Mouse (Mus musculus): ENCODE data around the gene Nr0b2.

The Nr0b2 gene

GRCm38 (mm10) chr4:133561622-133562021 is 8.4 kb downstream of the Nr0b2 start:
- DNase-seq (ENCODE audit: low spot score): no peak

- DNase-seq (ENCODE audit: low spot score): no peak
These were observed 10.0 kb downstream of the Nr0b2 start for GRCm38 (mm10) chr4:133563123-133563571.

- DNase-seq (ENCODE audit: low spot score): no peak
These were observed 14.1 kb downstream of the Nr0b2 start for GRCm38 (mm10) chr4:133567251-133567650.

- no peak for DNase-seq (ENCODE audit: low spot score)
These were observed 16.3 kb downstream of the Nr0b2 start for GRCm38 (mm10) chr4:133569291-133570065.

- DNase-seq (ENCODE audit: low spot score): no peak
These were observed 16.9 kb downstream of the Nr0b2 start for GRCm38 (mm10) chr4:133570066-133570466.

- peak; percentile 84 for DNase-seq (ENCODE audit: low spot score)
These were observed 21.1 kb downstream of the Nr0b2 start, which contains the start of gene Gpatch3 for GRCm38 (mm10) chr4:133574070-133574842. Gene Gpatch3, plus strand, starts transcription at chr4:133574745.

- DNase-seq (ENCODE audit: low spot score): no peak
These were observed 21.6 kb downstream of the Nr0b2 start for GRCm38 (mm10) chr4:133574843-133575202.

- no peak for DNase-seq (ENCODE audit: low spot score)
These were observed 24.8 kb downstream of the Nr0b2 start for GRCm38 (mm10) chr4:133577983-133578382.

GRCm38 (mm10) chr4:133583690-133584058 is 30.5 kb downstream of the Nr0b2 start:
- DNase-seq (ENCODE audit: low spot score): no peak

GRCm38 (mm10) chr4:133584059-133584951 is 31.1 kb downstream of the Nr0b2 start, which contains the start of gene Gpn2:
Gene Gpn2, plus strand, starts transcription at chr4:133584362.
- DNase-seq (ENCODE audit: low spot score): peak; percentile 66

GRCm38 (mm10) chr4:133592570-133592969 is 39.4 kb downstream of the Nr0b2 start:
- DNase-seq (ENCODE audit: low spot score): no peak

- no peak for DNase-seq (ENCODE audit: low spot score)
These were observed 42.4 kb downstream of the Nr0b2 start for GRCm38 (mm10) chr4:133595538-133595937.

- no peak for DNase-seq (ENCODE audit: low spot score)
These were observed 42.9 kb downstream of the Nr0b2 start for GRCm38 (mm10) chr4:133596084-133596483.

GRCm38 (mm10) chr4:133598616-133599015 is 45.4 kb downstream of the Nr0b2 start:
- no peak for DNase-seq (ENCODE audit: low spot score)

- DNase-seq (ENCODE audit: low spot score): no peak
These were observed 45.9 kb downstream of the Nr0b2 start for GRCm38 (mm10) chr4:133599116-133599515.

- peak; percentile 61 for DNase-seq (ENCODE audit: low spot score)
These were observed 46.4 kb downstream of the Nr0b2 start for GRCm38 (mm10) chr4:133599571-133600073.

GRCm38 (mm10) chr4:133600306-133600705 is 47.1 kb downstream of the Nr0b2 start:
- no peak for DNase-seq (ENCODE audit: low spot score)

GRCm38 (mm10) chr4:133601721-133602218 is 48.6 kb downstream of the Nr0b2 start, which contains the start of gene Sfn:
Gene Sfn, minus strand, starts transcription at chr4:133602168.
- no peak for DNase-seq (ENCODE audit: low spot score)

- DNase-seq (ENCODE audit: low spot score): no peak
These were observed 49.9 kb downstream of the Nr0b2 start for GRCm38 (mm10) chr4:133603056-133603455.

GRCm38 (mm10) chr4:133604175-133604574 is 51.0 kb downstream of the Nr0b2 start:
- no peak for DNase-seq (ENCODE audit: low spot score)

- DNase-seq (ENCODE audit: low spot score): no peak
These were observed 51.7 kb downstream of the Nr0b2 start for GRCm38 (mm10) chr4:133604856-133605255.

- no peak for DNase-seq (ENCODE audit: low spot score)
These were observed 52.2 kb downstream of the Nr0b2 start for GRCm38 (mm10) chr4:133605330-133605729.

Measured in left cerebral cortex, adult 11 months (tissue).